Mouse (Mus musculus): ENCODE measurements around the gene Tmem63b. TPM values are rescaled to one million over a fixed set of nuclear protein-coding genes. Genes with fewer than 3 reads are reported as not detected.

Tmem63b gene
- polyA plus RNA-seq, 1 experiment from 2014 or later, result 88.2 TPM

DNA sequence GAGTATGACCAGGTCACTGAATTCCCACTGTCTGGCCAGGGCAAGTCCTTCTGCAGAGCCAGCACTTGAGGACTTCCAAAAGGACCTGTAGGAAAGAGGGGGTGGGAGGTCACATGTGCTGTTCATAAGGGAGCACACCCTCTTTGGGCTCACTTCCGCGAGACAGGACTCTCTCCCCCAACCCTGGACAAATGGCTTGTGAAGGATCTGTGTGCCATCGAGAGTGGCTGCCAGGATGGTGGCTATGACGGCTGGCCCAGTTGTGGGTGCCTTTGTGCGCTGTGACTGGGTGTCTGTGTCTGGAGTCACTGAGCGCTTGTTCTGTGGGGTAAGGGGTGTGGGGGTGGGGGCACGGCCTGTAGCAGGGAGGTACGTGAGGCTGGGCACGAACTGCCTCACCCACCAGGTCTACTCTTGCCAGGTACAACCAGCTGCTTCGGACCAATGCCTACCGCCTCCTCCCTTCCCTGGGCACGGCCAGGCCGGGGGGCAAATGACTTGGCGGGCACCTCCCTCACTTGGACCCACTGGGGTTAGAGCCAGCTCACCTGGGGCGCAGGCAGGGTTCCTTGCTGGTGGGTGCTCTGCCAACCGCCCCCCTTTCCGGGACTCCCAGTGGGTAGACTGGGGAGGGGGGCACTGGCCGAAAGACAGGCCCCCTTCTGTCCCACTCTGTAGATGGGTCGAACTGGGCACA is 46.5 kb upstream of the Tmem63b start:
- H3K27ac ChIP-seq (ENCODE audit: low read length), result no peak overlapping the region
- no peak for ATAC-seq
- H3K4me1 ChIP-seq (ENCODE audit: insufficient read depth, low read depth, low read length), result peaks cover 19% of the 10 kb centered on the region; the same call in 1 of the 2 replicates
- H3K36me3 ChIP-seq (ENCODE audit: insufficient read depth, low read length), result no peaks in the 10 kb centered on the region
- H3K4me3 ChIP-seq (ENCODE audit: low read depth, low read length), result no peak overlapping the region
- WGBS, result 71% methylated on average over 19 of the region's 19 CpGs
- H3K9ac ChIP-seq (replicated peaks; ENCODE audit: low read depth), result no peak overlapping the region
- DNase-seq (ENCODE audit: low spot score), result no peak
- TF ChIP-seq CTCF (IDR thresholded peaks at IDR 0.05) (no peak), EP300 (IDR thresholded peaks at IDR 0.05) (no peak)
- no peaks in the 10 kb centered on the region for H3K9me3 ChIP-seq (ENCODE audit: low read length)
- peak overlapping the region; percentile 65 for H3K4me2 ChIP-seq (replicated peaks; ENCODE audit: low read depth, low read length)
- 0 out of 2 replicates have a peak, but pooled peaks cover 3% of the 10 kb centered on the region for H3K27me3 ChIP-seq (replicated peaks; ENCODE audit: insufficient read depth, low read length)

DNA sequence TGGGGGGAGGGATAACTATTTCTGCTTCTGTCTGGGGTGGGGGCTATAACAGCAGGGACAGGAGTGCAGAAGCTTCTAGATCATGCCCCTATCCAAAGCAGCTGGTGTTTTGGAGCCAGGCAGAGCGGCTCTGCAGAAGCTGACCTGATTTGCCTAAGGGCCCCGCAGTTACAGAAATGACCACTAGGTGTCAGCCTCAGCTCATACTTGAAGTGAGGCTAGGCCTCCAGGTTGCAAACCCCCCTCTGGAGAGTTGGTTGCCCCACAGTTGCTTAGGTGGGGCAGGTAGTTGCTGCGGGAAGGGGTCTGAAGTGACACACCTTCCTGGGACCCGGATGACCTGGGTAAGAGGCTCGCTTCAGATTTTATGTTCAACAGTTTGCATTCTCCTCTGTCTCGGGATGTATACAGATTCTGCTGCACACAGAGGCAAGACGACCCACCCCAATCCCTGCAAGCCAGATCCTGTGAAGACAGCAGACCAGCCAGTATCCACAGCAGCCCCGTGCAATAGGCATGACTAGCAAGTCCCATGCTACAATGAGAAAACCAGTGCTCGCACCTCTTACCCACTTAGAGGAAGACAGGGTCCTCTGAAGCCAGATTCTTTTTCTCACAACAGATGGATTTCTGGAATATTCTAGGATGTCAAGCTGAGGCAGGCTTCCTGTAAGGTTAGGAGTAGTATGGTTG is 44.6 kb upstream of the Tmem63b start:
- Histone ChIP-seq H3K27ac (ENCODE audit: low read length) (no peak overlapping the region), H3K9me3 (ENCODE audit: low read length) (no peaks in the 10 kb centered on the region), H3K4me3 (ENCODE audit: low read depth, low read length) (no peak overlapping the region), H3K9ac (replicated peaks; ENCODE audit: low read depth) (no peak overlapping the region), H3K4me1 (ENCODE audit: insufficient read depth, low read depth, low read length) (peaks cover 19% of the 10 kb centered on the region; the same call in 1 of the 2 replicates), H3K36me3 (ENCODE audit: insufficient read depth, low read length) (no peaks in the 10 kb centered on the region), H3K4me2 (replicated peaks; ENCODE audit: low read depth, low read length) (no peak overlapping the region), H3K27me3 (replicated peaks; ENCODE audit: insufficient read depth, low read length) (0 out of 2 replicates have a peak, but pooled peaks cover 3% of the 10 kb centered on the region)
- peak; percentile 29 for ATAC-seq
- 20% methylated on average over 9 of the region's 9 CpGs for WGBS
- DNase-seq (ENCODE audit: low spot score), result peak; percentile 85
- peak; percentile 96 for TF ChIP-seq CTCF (IDR thresholded peaks at IDR 0.05)
- no peak for TF ChIP-seq EP300 (IDR thresholded peaks at IDR 0.05)

DNA sequence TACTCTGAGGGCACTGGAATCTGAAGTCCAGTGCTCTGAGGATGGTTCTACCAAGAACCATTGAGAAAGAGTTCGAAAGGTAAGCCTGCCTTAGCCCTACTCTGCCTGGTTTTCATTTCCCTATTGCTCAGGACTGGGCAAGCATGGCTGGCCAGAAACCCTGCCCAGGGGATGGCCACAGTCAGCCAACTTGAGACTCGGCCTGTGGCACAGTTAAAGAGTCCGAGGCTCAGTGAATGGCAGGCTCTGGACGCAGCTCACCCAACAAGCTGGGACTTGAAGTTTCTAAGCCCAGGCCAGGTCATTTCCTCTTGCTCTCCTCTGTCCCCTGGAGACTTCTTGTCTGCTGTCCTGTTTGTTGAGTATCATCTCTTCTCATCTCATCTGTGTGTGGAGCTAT is 44.0 kb upstream of the Tmem63b start:
- no peak for TF ChIP-seq EP300 (IDR thresholded peaks at IDR 0.05)
- no peak for TF ChIP-seq CTCF (IDR thresholded peaks at IDR 0.05)
- 92% methylated on average over 4 of the region's 4 CpGs for WGBS
- H3K27ac ChIP-seq (ENCODE audit: low read length), result no peak overlapping the region
- no peak overlapping the region for H3K4me2 ChIP-seq (replicated peaks; ENCODE audit: low read depth, low read length)
- ATAC-seq (no peak), DNase-seq (ENCODE audit: low spot score) (no peak)
- H3K27me3 ChIP-seq (replicated peaks; ENCODE audit: insufficient read depth, low read length), result 0 out of 2 replicates have a peak, but pooled peaks cover 3% of the 10 kb centered on the region
- H3K4me1 ChIP-seq (ENCODE audit: insufficient read depth, low read depth, low read length), result peaks cover 17% of the 10 kb centered on the region
- H3K4me3 ChIP-seq (ENCODE audit: low read depth, low read length), result no peak overlapping the region
- no peaks in the 10 kb centered on the region for H3K36me3 ChIP-seq (ENCODE audit: insufficient read depth, low read length)
- no peak overlapping the region for H3K9ac ChIP-seq (replicated peaks; ENCODE audit: low read depth)
- no peaks in the 10 kb centered on the region for H3K9me3 ChIP-seq (ENCODE audit: low read length)

DNA sequence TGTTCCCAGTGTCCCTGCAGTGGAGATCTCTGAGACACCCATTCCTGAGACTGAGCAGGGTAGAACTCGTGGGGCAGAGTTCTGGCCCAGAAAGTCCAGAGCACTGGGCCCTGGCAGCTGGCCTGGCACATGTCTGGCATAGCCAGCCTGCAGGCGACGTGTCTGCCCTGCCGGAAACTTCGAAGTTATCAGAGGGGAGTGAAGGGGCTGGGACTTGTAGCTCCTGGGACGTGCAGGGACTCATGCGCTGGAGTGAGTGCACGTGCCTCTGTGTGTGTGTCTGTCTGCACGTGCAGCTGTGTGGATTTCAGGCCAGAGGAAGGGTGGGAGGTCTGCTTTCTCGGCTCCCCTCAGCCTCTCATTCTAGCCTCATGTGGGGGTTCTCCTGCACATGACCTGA is 42.7 kb upstream of the Tmem63b start:
- no peak for ATAC-seq
- peaks cover 13% of the 10 kb centered on the region for H3K4me1 ChIP-seq (ENCODE audit: insufficient read depth, low read depth, low read length)
- no peak for DNase-seq (ENCODE audit: low spot score)
- H3K27ac ChIP-seq (ENCODE audit: low read length), result no peak overlapping the region
- 32% methylated on average over 10 of the region's 10 CpGs for WGBS
- no peaks in the 10 kb centered on the region for H3K9me3 ChIP-seq (ENCODE audit: low read length)
- no peaks in the 10 kb centered on the region for H3K36me3 ChIP-seq (ENCODE audit: insufficient read depth, low read length)
- H3K4me2 ChIP-seq (replicated peaks; ENCODE audit: low read depth, low read length), result no peak overlapping the region
- TF ChIP-seq EP300 (IDR thresholded peaks at IDR 0.05), result no peak
- no peak for TF ChIP-seq CTCF (IDR thresholded peaks at IDR 0.05)
- no peak overlapping the region for H3K4me3 ChIP-seq (ENCODE audit: low read depth, low read length)
- H3K9ac ChIP-seq (replicated peaks; ENCODE audit: low read depth), result no peak overlapping the region
- H3K27me3 ChIP-seq (replicated peaks; ENCODE audit: insufficient read depth, low read length), result 0 out of 2 replicates have a peak, but pooled peaks cover 3% of the 10 kb centered on the region

DNA sequence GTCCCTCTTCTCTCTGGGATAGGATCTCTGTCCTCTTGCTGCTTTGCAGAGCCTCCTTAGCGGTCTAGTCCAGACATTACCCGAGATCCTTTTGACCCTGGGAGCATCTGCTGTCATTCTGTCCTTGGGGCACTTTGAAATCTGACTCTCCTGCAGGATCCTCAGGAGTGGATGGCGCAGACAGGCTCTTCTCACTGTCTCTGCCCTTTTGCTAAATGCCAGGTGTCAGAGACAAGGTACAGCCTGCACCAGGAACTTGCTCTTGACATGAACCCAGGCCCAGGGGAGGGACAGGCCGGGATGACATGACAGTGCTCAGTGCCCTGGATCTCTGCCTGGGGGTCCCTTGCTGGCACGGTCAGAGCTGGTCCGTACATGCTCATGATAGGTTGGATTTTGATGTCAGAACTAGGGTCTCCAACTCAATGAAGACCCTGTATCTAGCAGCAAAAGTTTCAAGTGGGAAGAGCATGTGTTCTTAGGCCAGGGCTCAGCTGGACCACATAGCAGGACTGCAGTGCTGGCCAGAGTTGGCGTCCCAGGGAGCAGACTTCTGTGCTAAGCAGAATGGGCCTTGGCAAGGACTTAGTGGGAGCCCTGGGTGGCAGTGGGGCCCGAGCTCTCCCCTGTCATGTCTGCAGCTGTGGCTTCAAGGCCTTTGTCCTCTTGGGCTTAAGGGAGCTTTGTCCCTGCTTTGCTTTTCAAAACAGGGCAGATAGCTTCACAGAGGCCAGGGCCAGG is 41.4 kb upstream of the Tmem63b start:
- Histone ChIP-seq H3K36me3 (ENCODE audit: insufficient read depth, low read length) (no peaks in the 10 kb centered on the region), H3K9me3 (ENCODE audit: low read length) (no peaks in the 10 kb centered on the region), H3K27me3 (replicated peaks; ENCODE audit: insufficient read depth, low read length) (no peaks in the 10 kb centered on the region), H3K4me2 (replicated peaks; ENCODE audit: low read depth, low read length) (no peak overlapping the region), H3K4me1 (ENCODE audit: insufficient read depth, low read depth, low read length) (peaks cover 3% of the 10 kb centered on the region), H3K27ac (ENCODE audit: low read length) (no peak overlapping the region), H3K9ac (replicated peaks; ENCODE audit: low read depth) (no peak overlapping the region), H3K4me3 (ENCODE audit: low read depth, low read length) (no peak overlapping the region)
- TF ChIP-seq CTCF (IDR thresholded peaks at IDR 0.05) (no peak), EP300 (IDR thresholded peaks at IDR 0.05) (no peak)
- DNase-seq (ENCODE audit: low spot score) (no peak), ATAC-seq (no peak)
- WGBS, result 61% methylated on average over 8 of the region's 8 CpGs

DNA sequence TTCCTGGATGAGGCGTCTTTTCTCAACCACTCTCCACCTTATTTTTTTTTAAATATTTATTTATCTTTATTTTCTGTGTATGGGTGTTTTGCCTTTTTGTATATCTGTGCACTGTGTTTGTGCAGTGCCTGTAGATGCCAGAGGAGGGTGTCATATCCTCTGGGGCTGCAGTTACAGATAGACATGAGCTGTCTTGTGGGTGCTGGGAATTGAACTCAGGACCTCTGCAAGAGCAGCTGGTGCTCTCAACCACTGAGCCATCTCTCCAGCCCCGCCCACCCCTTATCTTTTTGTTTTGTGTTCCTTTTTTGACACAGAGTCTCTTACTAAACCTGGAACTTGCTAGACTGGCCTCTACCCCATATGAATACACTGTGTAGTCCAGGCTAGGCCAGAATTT is 40.8 kb upstream of the Tmem63b start:
- Histone ChIP-seq H3K4me3 (ENCODE audit: low read depth, low read length) (no peak overlapping the region), H3K27ac (ENCODE audit: low read length) (no peak overlapping the region), H3K4me2 (replicated peaks; ENCODE audit: low read depth, low read length) (no peak overlapping the region), H3K36me3 (ENCODE audit: insufficient read depth, low read length) (no peaks in the 10 kb centered on the region), H3K9me3 (ENCODE audit: low read length) (no peaks in the 10 kb centered on the region), H3K9ac (replicated peaks; ENCODE audit: low read depth) (no peak overlapping the region), H3K4me1 (ENCODE audit: insufficient read depth, low read depth, low read length) (peaks cover 3% of the 10 kb centered on the region; the same call in 1 of the 2 replicates), H3K27me3 (replicated peaks; ENCODE audit: insufficient read depth, low read length) (no peaks in the 10 kb centered on the region)
- DNase-seq (ENCODE audit: low spot score) (no peak), ATAC-seq (no peak)
- 70% methylated on average over 2 of the region's 2 CpGs for WGBS
- TF ChIP-seq CTCF (IDR thresholded peaks at IDR 0.05) (no peak), EP300 (IDR thresholded peaks at IDR 0.05) (no peak)

Measured in lung, postnatal 0 days (tissue).